Mouse (Mus musculus) heart, embryonic 10.5 days (tissue): ENCODE results near the gene Ankra2. TPM values are rescaled to one million over a fixed set of nuclear protein-coding genes. Genes with fewer than 3 reads are reported as not detected.

Experiments
- polyA plus RNA-seq: library from polyadenylated mRNA; unstranded; fragments of >200 nt; fragmentation: Nextera tagmentation; extraction: Ambion mirVana; gene quantifications from 2 replicates; pipeline ENCODE4 v1.2.1, GENCODE M21; 2016

The Ankra2 gene
- polyA plus RNA-seq, 1 experiment from 2014 or later, result 16.3 TPM

Other genes starting within 250 kb of the Ankra2 start
- gene Arhgef28, start 56.6 kb upstream of the Ankra2 start, polyA plus RNA-seq, result 10.2 and 10.6 TPM in 2 replicates
- 25.1 and 32.1 TPM in 2 replicates for gene Utp15, start within 50 bp of the Ankra2 start, polyA plus RNA-seq
- not detected in 2 replicates for gene Gm21976, start 16.8 kb downstream of the Ankra2 start, polyA plus RNA-seq
- gene Btf3, start 53.9 kb downstream of the Ankra2 start, polyA plus RNA-seq, result 512 and 641 TPM in 2 replicates
- gene Foxd1, start 91.2 kb downstream of the Ankra2 start, polyA plus RNA-seq, result 0.10 and 0.16 TPM in 2 replicates
- gene Gm10320, start 228.9 kb downstream of the Ankra2 start, polyA plus RNA-seq, result 0.48 and 0.82 TPM in 2 replicates